Mouse (Mus musculus) megakaryocyte-erythroid progenitor cell, adult 5-6 weeks (primary cell): ENCODE measurements around the gene Gm13279. TPM values are rescaled to one million over a fixed set of nuclear protein-coding genes. Genes with fewer than 3 reads are reported as not detected.
"Not testable (repeated sequence)": the region's sequence is repeated elsewhere in the genome, so short reads cannot be mapped to it uniquely, and the experiment has no call there.

Experiments used
- ATAC-seq: replicated peaks from 2 replicates; pipeline ENCODE4 v1.8.0; 2016; ENCODE audit warnings: mild to moderate bottlenecking, inconsistent platforms; ENCODE audit not compliant: severe bottlenecking, poor library complexity, low FRiP score, low TSS enrichment
- total RNA-seq, 2 experiments: library from RNA; stranded (forward) in 1 of 2; stranded (reverse) in 1 of 2; fragments of 200-1000, 215-1000 nt in 1 of 2; fragments of >200 nt in 1 of 2; fragmentation: Nextera tagmentation in 1 of 2; gene quantifications; 2 replicates each; pipeline ENCODE4 v1.2.3; 2014 to 2017

Gene Gm13279
- total RNA-seq, 2 experiments from 2014 or later = not detected

DNA sequence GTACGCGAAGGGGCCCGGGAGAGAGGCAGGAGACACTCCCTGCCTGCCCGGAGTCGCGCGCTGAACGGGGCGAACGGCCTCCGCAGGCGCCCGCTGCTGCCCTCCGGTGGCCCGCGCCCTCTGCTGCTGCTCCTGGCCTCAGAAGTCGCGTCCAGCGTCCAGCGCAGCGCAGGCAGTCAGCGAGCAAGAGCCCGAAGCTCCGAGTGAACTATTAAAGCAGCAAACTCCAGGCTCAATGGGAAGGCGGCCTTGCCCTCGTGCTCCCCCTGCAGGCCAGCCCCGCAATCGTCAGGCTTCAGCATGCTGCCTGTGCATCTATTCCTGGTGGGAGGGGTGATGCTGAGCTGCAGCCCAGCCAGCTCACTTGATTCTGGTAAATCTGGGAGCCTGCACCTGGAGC lies 5.9 kb upstream of the Gm13279 start, which contains the start of gene Gm13278:
Gene Gm13278 (plus strand): TSS at position 301 of the 400 bp plus-strand sequence.
- ATAC-seq = not testable (repeated sequence)

DNA sequence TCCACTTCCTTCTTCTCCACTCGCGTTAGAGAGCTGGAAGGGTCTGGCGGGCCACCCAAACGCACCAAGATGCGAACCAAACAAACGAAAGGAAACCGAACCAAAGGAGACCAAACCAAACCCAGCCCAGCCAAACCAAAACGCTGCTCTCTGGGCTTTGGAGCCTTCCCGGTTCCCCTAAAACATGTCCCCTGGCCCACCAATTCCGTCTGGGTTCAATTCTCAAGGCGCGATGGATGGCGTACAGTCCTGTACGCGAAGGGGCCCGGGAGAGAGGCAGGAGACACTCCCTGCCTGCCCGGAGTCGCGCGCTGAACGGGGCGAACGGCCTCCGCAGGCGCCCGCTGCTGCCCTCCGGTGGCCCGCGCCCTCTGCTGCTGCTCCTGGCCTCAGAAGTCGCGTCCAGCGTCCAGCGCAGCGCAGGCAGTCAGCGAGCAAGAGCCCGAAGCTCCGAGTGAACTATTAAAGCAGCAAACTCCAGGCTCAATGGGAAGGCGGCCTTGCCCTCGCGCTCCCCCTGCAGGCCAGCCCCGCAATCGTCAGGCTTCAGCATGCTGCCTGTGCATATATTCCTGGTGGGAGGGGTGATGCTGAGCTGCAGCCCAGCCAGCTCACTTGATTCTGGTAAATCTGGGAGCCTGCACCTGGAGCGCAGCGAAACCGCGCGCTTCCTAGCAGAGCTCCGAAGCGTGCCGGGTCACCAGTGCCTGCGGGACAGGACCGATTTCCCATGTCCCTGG lies 3.1 kb upstream of the Gm13279 start, which contains the start of gene Gm13275:
Gene Gm13275 (plus strand): TSS at position 552 of the 740 bp plus-strand sequence.
- not testable (repeated sequence) for ATAC-seq

DNA sequence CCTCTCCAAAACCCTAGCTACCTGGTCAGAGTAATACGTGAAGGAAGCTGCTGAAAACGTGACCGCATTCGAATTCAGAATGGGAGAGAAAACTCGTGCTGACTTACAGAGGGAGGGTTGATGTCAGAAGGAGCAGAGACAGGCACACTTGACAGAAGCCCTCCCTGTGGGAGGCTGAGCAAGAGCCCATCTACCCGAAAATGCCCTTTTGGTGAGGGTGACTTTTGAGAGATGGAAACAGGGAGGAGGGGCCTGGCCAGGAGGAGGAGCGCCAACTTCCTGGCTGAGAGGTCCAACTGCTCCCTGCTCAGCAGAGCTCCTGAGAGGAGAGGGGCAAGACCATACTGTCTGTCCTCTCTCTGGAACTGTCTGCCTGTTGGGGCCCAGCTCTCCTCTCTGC lies 2.2 kb downstream of the Gm13279 start, which contains the start of gene Gm13285:
Gene Gm13285 (plus strand): TSS at position 301 of the 400 bp plus-strand sequence.
- not testable (repeated sequence) for ATAC-seq

DNA sequence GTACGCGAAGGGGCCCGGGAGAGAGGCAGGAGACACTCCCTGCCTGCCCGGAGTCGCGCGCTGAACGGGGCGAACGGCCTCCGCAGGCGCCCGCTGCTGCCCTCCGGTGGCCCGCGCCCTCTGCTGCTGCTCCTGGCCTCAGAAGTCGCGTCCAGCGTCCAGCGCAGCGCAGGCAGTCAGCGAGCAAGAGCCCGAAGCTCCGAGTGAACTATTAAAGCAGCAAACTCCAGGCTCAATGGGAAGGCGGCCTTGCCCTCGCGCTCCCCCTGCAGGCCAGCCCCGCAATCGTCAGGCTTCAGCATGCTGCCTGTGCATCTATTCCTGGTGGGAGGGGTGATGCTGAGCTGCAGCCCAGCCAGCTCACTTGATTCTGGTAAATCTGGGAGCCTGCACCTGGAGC lies 5.8 kb downstream of the Gm13279 start, which contains the start of gene Gm13287:
Gene Gm13287 (plus strand): TSS at position 301 of the 400 bp plus-strand sequence.
- not testable (repeated sequence) for ATAC-seq

DNA sequence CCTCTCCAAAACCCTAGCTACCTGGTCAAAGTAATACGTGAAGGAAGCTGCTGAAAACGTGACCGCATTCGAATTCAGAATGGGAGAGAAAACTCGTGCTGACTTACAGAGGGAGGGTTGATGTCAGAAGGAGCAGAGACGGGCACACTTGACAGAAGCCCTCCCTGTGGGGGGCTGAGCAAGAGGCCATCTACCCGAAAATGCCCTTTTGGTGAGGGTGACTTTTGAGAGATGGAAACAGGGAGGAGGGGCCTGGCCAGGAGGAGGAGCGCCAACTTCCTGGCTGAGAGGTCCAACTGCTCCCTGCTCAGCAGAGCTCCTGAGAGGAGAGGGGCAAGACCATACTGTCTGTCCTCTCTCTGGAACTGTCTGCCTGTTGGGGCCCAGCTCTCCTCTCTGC lies 8.0 kb downstream of the Gm13279 start, which contains the start of gene Gm13288:
Gene Gm13288 (plus strand): TSS at position 301 of the 400 bp plus-strand sequence.
- ATAC-seq = not testable (repeated sequence)

DNA sequence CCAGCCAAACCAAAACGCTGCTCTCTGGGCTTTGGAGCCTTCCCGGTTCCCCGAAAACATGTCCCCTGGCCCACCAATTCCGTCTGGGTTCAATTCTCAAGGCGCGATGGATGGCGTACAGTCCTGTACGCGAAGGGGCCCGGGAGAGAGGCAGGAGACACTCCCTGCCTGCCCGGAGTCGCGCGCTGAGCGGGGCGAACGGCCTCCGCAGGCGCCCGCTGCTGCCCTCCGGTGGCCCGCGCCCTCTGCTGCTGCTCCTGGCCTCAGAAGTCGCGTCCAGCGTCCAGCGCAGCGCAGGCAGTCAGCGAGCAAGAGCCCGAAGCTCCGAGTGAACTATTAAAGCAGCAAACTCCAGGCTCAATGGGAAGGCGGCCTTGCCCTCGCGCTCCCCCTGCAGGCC lies 8.6 kb downstream of the Gm13279 start:
- not testable (repeated sequence) for ATAC-seq

DNA sequence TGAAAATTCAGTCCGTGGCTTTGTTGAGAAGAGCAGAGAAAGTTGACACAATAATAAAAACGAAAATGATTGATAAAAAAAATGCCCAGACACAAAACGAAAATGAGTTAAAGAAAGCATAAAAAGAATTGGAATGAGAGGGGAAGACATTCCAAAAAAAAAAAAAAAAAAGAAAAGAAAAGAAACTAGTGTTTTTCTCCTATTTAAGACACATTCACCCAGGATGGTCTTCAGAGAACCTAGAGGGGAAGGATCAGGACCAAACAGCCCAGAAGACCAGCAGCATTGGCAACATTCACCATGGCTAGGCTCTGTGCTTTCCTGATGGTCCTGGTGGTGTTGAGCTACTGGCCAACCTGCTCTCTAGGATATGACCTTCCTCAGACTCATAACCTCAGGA lies 18.7 kb downstream of the Gm13279 start, which contains the start of gene Ifna7:
Gene Ifna7 (plus strand): TSS at position 301 of the 400 bp plus-strand sequence.
- no peak for ATAC-seq

DNA sequence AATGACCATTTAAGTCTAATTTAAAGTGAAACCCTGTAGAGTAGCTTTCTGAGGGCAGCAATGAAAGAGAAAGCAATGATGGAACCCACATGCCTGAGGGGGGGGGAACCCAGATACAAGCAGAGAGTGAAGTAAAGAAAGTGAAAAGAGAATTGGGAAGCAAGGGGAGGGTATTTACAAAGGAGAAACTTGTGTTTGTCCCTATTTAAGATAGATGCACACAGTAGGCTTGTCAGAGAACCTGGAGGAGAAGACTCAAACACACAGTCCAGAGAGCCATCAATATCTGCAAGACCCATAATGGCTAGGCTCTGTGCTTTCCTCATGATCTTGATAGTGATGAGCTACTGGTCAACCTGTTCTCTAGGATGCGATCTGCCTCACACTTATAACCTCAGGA lies 22.5 kb downstream of the Gm13279 start, which contains the start of gene Ifna11:
Gene Ifna11 (plus strand): TSS at position 301 of the 400 bp plus-strand sequence.
- ATAC-seq = no peak

DNA sequence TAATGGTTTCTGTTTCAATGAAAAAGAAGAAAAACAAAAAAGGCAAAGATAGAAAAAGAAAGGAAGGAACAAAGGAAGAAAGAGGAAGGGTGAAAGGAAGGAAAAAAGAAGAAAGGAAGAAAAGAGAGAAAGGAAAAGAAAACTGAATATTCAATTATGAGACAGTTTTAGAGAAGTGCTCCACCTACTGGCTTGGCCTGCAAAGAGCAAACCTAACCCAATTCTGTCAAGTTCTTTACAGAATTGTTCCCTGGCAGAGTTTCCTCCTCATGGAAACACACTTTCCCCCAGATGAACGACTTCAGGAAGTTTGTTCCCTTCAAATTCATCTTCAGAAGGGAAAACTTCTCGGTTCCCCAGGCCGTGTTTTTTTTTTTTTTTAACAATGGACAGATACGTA lies 25.8 kb downstream of the Gm13279 start:
- peak; percentile 79; the same call in 1 of the 2 replicates for ATAC-seq

DNA sequence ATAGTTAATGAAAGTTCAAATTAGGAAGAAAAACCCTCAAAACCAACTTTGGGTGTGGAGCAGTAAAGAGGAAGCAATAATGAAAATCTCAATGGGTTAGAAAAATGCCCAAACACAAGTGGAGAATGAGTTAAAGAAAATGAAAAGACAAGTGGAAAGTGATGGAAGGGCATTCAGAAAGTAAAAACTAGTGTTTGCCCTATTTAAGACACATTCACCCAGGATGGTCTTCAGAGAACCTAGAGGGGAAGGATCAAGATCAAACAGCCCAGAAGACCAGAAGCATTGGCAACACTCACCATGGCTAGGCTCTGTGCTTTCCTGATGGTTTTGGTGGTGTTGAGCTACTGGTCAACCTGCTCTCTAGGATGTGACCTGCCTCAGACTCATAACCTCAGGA lies 29.9 kb downstream of the Gm13279 start, which contains the start of gene Ifna6:
Gene Ifna6 (plus strand): TSS at position 301 of the 400 bp plus-strand sequence.
- not testable (repeated sequence) for ATAC-seq

DNA sequence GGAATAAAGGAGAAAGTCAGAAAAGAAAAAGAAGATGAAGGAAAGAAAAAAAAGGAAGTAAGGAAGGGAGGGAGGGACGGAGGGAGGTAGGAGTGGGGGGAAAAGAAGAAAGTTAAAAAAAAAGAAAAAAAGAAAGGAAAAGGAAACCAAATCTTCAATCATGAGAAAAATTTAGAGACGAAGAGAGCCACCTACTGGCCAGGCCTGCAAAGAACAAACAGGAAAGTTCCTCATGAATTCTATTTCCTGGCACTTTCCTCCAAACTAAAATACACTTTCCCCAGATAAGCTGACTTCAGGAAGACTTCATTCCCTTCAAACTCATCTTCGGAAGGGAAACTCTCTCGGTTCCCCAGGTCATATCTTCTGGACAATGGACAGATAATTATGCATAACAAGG lies 33.3 kb downstream of the Gm13279 start:
- ATAC-seq = no peak

DNA sequence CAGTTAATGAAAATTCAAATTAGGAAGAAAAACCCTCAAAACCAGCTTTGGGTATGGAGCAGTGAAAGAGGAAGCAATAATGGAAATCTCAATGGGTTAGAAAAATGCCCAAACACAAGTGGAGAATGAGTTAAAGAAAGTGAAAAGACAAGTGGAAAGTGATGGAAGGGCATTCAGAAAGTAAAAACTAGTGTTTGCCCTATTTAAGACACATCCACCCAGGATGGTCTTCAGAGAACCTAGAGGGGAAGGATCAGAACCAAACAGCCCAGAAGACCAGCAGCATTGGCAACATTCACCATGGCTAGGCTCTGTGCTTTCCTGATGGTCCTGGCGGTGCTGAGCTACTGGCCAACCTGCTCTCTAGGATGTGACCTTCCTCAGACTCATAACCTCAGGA lies 38.0 kb downstream of the Gm13279 start, which contains the start of gene Ifna5:
Gene Ifna5 (plus strand): TSS at position 301 of the 400 bp plus-strand sequence.
- not testable (repeated sequence) for ATAC-seq

DNA sequence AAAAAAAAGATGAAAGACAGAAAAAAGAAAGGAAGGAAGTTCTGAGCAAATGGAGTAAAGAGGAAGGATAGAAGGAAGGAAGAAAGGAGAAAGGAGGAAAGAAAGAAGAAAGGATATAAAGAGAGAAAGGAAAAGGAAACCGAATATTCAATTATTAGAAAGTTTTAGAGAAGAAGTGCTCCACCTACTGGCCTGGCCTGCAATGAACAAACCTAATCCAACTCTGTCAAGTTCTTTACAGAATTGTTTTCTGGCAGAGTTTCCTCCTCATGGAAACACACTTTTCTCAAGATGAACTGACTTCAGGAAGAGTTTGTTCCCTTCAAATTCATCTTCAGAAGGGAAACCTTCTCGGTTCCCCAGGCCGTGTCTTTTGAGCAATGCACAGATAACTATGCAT lies 41.6 kb downstream of the Gm13279 start:
- no peak for ATAC-seq

DNA sequence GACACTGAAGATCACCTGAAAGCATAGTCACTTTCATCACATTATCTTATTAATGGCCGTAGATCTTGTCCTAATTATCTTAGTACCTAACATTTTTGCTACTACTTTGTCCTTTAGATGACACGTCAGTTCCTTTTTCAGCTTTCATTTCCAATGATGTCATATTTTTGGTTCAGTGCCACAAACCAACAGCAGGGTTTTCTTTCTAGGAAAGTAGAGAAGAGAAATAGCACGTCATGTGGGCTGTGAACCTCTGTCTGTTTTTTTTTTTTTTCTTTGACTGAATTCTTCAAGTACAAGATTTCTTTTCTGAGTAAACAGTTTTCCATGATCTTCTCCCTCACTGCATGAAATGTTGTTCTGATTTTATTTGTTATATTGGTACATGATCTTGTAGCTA lies 42.9 kb downstream of the Gm13279 start:
- ATAC-seq = no peak

DNA sequence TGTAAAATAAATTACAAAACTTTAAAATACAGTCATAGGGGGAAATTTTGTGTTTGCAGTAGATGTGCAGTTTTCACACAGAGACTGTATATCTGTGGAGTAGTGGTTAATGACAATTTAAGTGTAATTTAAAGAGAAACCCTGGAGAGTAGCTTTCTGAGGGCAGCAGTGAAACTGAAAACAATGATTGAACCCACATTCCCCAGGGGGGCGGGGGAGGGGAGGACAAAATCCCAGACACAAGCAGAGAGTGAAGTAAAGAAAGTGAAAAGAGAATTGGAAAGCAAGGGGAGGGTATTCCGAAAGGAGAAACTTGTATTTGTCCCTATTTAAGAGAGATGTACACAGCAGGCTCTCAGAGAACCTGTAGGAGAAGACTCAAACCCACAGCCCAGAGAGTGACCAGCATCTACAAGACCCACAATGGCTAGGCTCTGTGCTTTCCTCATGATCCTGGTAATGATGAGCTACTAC lies 44.3 kb downstream of the Gm13279 start, which contains the start of gene Ifna4:
Gene Ifna4 (plus strand): TSS at position 424 of the 474 bp plus-strand sequence.
- no peak for ATAC-seq

DNA sequence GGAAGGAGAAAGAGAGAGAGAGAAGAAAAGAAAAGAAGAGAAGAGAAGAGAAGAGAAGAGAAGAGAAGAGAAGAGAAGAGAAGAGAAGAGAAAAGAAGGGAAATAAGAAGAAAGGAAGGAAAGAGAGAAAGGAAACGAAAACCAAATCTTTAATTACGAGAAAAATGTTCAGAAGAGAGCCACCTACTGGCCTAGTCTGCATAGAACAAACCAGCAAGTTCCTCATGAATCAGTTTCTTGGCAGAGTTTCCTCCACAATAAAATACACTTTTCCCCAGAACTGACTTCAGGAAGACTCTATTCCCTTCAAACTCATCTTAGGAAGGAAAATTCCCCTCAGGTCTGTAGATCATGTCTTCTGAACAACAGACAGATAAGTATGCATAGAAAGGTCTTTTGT lies 48.1 kb downstream of the Gm13279 start:
- no peak for ATAC-seq
